Mouse (Mus musculus) v-Abl transformed pro-B cells (cell line): ENCODE results near the gene Sspn.

Experiments
- in situ Hi-C, 2 experiments: fragments of 400-800 bp; cut with MboI; formaldehyde crosslinking; loops; one replicate each; pipeline ENCODE4 v1.15.1; 2025; ENCODE audit not compliant: unreplicated experiment in 2 of 2

Sspn gene

DNA sequence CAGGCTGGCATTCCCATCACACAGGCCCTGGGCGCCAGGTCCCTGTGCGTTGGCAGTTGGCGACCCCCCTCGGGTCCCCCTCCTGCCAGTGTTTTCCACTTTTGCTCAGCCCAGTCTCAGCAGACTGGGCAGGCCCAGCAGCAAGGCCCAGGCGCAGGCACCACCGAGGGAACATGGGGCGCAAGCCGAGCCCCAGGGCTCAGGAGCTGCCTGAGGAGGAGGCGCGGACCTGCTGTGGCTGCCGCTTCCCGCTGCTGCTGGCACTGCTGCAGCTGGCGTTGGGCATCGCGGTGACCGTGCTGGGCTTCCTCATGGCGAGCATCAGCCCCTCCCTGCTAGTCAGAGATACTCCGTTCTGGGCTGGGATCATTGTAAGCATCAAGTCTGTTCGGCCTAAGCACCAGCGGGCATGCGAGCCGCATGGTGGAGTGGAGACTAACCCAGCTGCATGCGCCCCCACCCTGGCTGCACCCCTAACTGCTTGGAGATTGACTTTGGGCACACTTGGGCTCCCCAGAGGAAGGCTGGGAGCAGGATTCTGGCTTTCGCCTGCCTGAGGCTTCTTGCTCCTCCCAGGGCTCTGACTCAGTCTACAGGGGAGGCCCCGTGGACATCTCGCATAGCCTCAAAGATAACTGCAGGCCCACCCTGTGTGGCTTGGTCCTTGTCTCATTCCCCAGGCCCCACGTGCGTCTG is 2.7 kb downstream of the Sspn start:
- in situ Hi-C loops: no loop called here

- in situ Hi-C loops: no loop called here
Measured at GRCm38 (mm10) chr6:145934697-145935240, 3.3 kb downstream of the Sspn start.

DNA sequence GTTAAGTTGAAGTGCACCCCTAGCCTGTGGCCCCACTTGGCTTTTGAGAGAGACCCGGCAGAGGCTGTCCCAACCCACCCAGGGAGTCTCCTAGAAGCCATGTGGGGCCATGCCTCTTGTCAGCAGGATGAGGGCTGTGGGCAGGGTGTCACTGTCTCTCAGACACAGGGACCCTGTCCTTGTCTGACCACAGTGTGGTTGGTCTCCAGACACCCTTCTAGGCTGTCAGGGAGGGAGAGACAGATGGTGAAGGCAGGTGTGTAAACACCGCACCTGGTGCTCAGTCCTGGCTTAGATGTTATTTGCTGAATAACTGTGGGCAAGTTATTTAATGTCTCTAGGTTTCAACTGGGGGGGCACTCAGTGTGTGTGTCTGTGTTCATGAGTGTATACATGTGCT is 4.5 kb downstream of the Sspn start:
- in situ Hi-C loops: no loop called here

DNA sequence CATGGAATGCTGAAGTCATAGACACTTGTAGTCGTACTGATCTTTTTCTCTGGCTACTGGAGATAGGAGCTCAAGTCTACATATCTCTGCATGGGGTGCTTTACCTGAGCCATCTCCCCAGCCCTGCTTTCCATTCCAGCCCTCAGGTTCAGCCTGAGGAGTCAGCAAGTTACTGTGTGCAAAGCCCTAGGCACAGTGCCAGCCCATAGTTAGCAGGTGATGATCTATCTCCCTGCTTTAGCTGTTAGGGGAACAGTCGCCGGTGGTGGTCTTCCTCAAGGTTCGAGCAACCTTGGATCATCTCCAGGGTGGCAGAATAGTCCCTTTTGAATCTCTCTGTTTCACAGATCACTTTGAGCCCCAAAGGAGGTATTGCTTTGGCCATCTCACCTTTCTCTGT is 5.1 kb downstream of the Sspn start:
- in situ Hi-C loops: no loop called here

DNA sequence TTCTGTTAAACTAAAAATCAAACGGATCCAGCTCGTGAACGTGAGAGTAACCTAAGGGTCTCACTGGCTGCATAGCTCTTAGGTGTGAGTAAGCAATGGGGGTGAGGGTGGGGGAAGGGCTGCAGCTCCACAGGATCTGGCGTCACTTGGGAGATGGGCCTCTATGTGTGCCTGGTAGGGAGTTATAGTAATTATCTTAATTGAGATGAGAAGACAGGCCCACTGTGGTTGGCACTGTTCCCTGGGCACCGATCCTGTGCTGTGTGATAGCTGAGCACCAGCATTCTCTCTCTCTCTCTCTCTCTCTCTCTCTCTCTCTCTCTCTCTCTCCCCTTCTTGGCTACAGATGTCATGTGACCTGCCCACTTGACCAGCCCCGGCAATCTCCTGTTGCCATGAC is 9.4 kb downstream of the Sspn start:
- in situ Hi-C loops: no loop called here

GRCm38 (mm10) chr6:145942263-145942966 is 11.0 kb downstream of the Sspn start:
- in situ Hi-C loops: no loop called here

DNA sequence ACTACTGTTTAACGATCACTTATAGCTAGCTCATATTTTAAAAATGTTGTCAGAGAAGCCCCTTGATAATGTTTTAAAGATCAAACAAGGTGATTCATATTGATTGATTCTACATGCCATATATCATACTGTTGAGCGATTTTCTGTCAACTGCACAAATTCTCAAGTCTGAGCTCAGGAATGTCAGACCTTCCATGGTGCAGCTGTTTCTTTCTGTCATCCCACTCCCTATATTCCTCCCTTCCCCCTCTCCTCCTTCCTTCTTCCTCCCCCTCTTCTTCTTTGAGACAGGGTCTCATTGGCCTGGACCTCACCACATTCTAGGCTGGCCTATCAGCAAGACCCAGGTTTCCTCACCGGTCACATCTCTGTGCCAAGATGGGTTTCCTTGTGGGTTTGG is 12.0 kb downstream of the Sspn start:
- in situ Hi-C loops: no loop called here

DNA sequence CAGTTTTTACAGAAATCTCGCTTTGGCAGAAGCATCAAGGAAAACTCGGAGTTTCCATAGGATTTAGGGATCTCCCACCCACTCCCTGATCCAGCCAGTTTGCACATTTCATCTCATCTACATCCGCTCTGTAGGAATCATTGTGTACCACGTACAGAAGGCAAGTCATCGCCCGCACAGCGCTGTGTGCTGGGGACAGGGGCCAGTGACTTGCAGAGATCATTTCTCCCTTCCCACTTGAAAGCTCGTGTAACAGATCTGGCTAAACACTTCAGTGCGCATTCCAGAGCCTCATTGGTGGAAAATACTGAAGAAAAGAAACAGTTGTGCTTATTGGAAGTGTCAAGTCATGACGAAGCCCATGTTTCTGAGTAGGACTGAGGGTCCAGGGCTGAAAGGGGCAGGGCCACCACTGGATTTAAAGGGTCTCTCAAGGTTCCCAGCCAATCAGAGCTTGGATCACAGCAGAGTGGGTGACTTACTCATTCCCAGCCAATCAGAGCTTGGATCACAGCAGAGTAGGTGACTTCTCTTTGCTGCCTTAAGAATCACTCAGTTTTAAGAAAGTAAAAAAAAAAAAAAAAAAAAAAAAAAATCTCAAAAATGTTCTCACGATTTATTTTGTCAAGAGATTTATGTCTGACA is 14.4 kb downstream of the Sspn start:
- in situ Hi-C loops: no loop called here

DNA sequence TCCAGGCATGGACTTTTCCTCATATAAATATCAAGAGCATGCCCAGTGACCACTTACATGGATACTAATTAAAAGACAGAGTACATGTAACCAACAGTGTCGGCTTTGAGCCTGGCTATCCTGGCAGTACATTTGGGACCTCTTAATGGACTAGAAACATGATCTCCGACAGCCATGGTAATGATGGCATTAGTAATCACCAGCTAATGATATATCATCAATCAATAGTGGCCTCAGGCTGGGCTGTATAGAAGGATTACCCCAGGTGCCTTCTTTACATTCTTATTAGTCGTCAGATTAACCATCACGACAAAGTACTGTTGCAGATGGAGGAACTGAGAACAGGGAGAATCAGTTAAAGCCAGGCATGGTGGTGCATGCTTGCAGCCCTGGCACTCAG is 17.6 kb downstream of the Sspn start:
- in situ Hi-C loops: no loop called here

- in situ Hi-C loops: no loop called here
Measured at GRCm38 (mm10) chr6:145950626-145951025, 19.2 kb downstream of the Sspn start.

- in situ Hi-C loops: no loop called here
Measured at GRCm38 (mm10) chr6:145952594-145952993, 21.2 kb downstream of the Sspn start.

GRCm38 (mm10) chr6:145953121-145953896 is 21.9 kb downstream of the Sspn start:
- in situ Hi-C loops: no loop called here

DNA sequence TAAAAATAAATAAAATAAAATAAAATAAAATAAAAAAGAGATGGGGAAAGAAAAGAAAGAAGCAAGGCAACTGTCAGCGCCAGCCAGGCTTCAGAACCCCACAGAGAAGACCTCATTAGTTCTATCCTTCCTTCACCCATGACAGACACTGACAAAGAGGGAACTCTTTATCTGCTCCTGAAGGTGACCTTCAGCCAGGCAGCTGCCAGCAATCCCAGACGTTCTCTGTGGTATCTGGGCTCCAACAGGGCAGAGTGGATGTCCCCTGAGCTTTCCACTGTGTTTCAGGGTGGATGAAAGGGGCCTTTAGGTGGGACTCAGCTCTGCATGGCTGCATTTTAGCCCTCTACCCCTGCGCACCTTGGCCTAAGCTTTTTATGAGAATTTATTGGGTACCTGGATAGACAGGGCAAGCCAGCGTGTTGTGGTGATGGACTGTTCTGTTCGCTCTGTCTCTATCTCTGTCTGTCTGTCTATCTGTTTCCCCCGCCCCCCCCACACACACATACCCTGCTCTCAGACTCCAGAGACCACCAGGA is 26.1 kb downstream of the Sspn start:
- in situ Hi-C loops: no loop called here

GRCm38 (mm10) chr6:145958070-145958469 is 26.6 kb downstream of the Sspn start:
- in situ Hi-C loops: no loop called here

DNA sequence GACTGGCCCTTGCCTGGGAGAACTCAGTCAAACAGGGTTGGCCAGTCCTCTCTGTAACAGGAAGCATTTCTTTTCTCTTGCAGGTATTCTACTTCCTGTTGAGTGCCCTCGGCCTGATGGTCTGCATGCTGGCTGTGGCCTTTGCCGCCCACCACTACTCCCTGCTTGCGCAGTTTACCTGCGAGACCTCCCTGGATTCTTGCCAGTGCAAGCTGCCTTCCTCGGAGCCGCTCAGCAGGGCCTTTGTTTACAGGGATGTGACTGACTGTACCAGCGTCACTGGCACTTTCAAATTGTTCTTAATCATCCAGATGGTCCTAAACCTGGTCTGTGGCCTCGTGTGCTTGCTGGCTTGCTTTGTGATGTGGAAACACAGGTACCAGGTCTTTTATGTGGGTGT is 29.6 kb downstream of the Sspn start:
- in situ Hi-C loops: no loop called here

- in situ Hi-C loops: no loop called here
Measured at GRCm38 (mm10) chr6:145963966-145964365, 32.5 kb downstream of the Sspn start.

- in situ Hi-C loops: no loop called here
Measured at GRCm38 (mm10) chr6:145967693-145968092, 36.3 kb downstream of the Sspn start.

- in situ Hi-C loops: no loop called here
Measured at GRCm38 (mm10) chr6:145968301-145968818, 36.9 kb downstream of the Sspn start.

DNA sequence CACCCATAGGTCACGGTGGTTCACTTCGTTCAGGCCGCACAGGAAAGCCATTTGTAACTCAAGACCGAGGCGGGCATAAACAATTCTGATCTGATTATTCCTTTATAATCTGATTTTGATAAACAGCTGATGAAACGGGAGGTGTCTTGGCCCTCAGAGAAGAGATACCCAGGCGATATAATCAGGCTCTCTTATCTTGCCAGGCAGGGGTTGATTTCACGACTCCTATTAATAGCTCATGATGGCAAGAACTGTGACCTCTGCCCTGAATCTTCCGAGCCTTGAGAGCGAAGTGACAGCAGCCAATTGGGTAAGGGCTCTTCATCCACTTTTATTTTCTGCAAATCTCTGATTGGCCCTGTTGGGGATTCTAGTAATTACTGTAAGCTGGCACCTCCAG is 37.4 kb downstream of the Sspn start:
- in situ Hi-C loops: no loop called here

- in situ Hi-C loops: no loop called here
Measured at GRCm38 (mm10) chr6:145969572-145969971, 38.1 kb downstream of the Sspn start.
